Mouse (Mus musculus) adrenal gland (tissue): Measurements from ENCODE around the gene AU021092.

Experiments used
- microRNA-seq, 2 experiments: library from miRNA; unstranded; fragments of <30 nt; microRNA quantifications; one replicate each; pipeline ENCODE4; 2019

The AU021092 gene

Small RNA genes lying within 50 kb of the gene (microRNA-seq; reads per million reads assigned to microRNA genes)
- gene Gm23689 (0 reads per million in 2 experiments), gene Gm26095 (0 reads per million in 2 experiments), gene Mir6364 (0 reads per million in 2 experiments)
